Mouse (Mus musculus) kidney, postnatal 10 days (tissue): ENCODE results near the gene Ttc38.
A peak's percentile ranks its signal among the peaks of the same experiment; 100 is the strongest.

Source experiments
- DNase-seq: peaks from one replicate; pipeline ENCODE4 v3.0.0; 2021; ENCODE audit warnings: mixed read lengths

Gene Ttc38

DNA sequence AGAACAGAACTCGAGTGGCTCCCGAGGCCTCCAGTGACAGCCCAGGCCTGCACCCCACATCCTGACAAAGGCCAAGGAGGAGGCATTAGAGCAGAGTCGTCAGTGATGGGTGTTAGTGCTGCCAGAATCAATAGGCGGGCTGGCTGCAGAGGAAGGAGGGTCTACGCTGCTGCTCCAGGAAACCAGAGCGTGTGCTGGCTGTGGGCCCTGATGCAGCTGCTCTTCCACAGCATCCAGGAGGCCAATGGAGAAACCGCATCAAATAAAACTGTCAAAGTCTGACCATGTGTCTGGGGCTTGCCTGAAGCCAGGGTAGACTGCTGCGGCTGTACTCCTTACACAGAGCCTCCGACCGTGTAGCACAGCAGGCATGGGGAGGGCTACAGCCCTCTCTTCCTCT lies 65.0 kb downstream of the Ttc38 start:
- peak; percentile 54 for DNase-seq

DNA sequence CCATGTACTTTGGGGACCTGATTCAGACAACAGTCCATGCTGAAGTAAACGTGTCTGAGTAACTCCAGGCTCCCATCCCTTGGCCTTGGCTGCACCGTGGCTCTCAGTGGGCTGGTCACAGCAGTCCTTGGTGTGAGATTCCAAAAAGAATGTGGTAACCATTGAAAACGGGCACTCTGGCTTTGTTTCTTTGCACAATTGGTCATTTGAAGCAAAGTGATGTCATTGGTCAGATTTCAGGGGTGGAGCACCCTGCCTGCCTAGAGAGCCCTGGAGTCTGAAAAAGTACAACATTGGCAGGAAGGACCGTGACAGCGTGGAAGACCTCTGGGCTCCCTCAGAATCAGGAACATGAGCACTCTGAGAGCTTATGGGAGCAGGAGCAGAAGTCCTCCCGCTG lies 67.3 kb downstream of the Ttc38 start:
- DNase-seq, result no peak

DNA sequence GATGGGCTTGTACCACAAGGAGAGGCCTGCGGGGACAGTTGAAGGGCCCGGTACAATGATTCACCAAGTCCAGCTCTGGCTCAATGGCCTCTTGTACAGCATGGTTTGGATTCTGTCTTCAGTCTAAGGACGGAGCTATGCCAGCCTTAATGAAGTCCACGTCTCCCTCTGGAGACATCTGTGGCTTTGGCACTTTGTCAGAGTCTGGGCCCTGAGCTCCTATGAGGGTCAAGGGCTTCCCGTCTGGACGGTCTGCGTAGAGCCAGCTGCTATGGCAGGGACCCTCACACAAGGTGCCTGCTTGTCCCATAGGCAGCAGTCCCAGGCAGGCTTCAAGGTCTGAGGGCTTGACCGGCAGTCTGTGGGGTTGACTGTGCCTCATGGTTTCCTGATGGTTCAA lies 68.2 kb downstream of the Ttc38 start:
- DNase-seq, result no peak

DNA sequence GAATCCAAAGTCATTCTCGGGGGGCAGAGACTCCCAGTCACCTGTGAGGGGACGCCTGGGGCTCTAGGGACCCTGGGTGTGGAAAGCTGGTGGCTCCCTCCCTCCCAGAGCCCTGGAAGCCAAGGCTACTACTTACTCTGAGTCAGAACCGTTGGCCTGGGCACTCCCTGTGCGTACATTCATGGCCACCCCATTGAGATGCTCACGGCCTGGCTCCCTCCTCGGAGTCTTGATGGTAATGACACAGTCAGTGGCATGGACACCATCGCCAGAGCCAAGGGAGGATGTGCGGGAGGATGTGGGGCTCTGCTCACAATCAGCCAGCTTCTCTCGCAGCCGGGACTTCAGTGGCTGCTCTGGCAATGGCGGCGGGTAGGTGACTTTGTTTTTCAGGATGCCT lies 68.7 kb downstream of the Ttc38 start:
- no peak for DNase-seq

DNA sequence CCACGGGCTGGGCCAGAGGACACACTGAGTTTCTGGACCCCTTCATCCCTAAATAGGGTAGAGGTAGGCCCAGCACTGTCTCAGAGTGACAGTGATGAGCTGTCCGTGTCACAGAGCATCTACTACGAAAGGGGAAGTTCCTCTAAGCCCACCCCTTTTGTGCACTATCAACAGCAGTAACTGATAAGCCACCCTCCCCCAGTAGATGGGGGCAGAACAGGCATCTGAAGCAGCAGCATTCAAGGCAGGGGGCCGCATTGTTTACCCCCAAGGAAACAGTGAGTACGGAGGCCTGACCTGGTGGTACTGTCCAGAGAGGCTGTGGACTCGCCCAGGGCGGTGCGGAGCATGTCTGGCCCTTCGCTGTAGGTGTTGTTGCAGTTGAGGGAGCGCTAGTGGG lies 70.4 kb downstream of the Ttc38 start:
- no peak for DNase-seq

DNA sequence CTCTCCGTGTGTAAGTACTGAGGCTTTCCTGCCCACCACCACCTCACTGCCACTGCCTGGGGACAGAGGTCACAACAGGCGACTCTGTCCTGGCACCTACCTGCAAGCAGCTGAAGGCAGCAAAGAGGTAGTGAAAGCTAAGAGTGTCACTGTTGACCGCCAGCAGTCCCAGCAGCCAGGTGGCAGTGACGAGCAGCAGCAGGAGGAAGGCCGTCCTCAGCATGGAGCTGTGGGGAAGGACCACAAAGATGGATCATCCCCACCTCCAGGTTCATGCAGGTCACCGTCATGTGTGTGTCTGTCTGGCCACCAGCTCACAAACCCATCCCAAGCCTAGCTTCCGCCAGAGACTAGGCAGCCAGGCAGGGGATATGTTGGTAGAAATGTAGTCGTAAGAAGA lies 71.7 kb downstream of the Ttc38 start:
- DNase-seq, result no peak
